Mouse (Mus musculus): ENCODE data around the gene Hsdl1. TPM values are rescaled to one million over a fixed set of nuclear protein-coding genes. Genes with fewer than 3 reads are reported as not detected.
A peak's percentile ranks its signal among the peaks of the same experiment; 100 is the strongest.

Gene Hsdl1
- polyA plus RNA-seq, 1 experiment from 2014 or later: 31.7 TPM

DNA sequence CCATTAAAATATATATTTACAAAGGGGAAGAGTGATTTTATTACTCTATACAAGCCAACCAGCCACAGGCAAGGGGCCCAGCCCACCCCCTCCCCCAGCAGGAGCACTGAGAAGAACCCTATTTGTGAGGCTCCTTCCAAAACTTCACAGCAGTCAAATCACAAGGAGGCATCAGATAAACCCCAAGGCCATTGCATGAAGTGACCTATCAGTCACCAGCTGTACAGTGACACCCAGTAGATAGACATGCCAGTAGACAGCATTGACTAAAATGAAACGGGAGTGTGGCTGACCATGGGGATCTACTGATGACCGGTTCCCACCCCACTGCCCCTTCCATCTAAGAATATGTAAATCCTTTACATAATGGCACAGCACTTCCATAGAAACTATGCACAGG is 22.0 kb downstream of the Hsdl1 start:
- no peak overlapping the region for H3K9ac ChIP-seq
- 79% methylated on average over 2 of the region's 2 CpGs for WGBS

DNA sequence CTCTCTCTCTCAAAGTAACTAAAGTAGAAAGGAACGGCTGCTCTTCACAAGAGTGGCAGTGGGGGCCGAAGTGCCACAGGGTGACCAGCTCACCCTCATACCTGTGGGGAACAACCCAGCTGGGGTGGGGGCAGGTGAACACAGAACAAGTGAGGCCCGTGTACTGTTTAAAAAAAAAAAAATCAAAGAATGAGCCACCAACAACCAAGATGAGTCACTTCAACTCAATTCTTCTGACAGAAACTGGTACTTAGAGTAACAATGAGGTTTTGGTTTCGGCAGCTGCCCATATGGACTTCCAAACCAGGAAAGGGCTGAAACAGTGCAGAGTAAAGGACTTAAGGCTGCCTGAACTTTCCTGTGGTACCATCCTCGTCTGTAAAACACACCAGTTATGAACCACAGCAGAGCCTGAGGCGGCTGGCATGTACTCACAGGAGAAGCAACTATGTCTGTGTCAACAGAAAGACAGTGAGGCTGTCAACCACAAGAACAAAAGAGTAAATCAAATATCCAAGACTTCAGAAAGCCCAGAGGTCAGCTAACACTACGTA is 26.3 kb downstream of the Hsdl1 start:
- peaks cover 38% of the 10 kb centered on the region for H3K36me3 ChIP-seq
- no peak for ATAC-seq (ENCODE audit: insufficient number of reproducible peaks, low FRiP score, low TSS enrichment, low read depth)
- no peak overlapping the region for H3K4me2 ChIP-seq
- 68% methylated on average over 7 of the region's 7 CpGs for WGBS
- H3K4me1 ChIP-seq: peaks cover 23% of the 10 kb centered on the region; the same call in 1 of the 2 replicates
- H3K4me3 ChIP-seq: no peak overlapping the region
- no peaks in the 10 kb centered on the region for H3K27me3 ChIP-seq
- H3K9me3 ChIP-seq: no peaks in the 10 kb centered on the region
- H3K9ac ChIP-seq: no peak overlapping the region
- no peak overlapping the region for H3K27ac ChIP-seq

More for the DNA sequence above, 22.0 kb downstream of the Hsdl1 start:
- Histone ChIP-seq H3K4me1 (peaks cover 52% of the 10 kb centered on the region), H3K4me2 (no peak overlapping the region), H3K27me3 (no peaks in the 10 kb centered on the region), H3K9me3 (no peaks in the 10 kb centered on the region), H3K36me3 (no peaks in the 10 kb centered on the region), H3K4me3 (no peak overlapping the region), H3K27ac (0 out of 2 replicates have a peak overlapping the region, but pooled peaks have one; percentile 38)
- ATAC-seq (ENCODE audit: insufficient number of reproducible peaks, low FRiP score, low TSS enrichment, low read depth): no peak

DNA sequence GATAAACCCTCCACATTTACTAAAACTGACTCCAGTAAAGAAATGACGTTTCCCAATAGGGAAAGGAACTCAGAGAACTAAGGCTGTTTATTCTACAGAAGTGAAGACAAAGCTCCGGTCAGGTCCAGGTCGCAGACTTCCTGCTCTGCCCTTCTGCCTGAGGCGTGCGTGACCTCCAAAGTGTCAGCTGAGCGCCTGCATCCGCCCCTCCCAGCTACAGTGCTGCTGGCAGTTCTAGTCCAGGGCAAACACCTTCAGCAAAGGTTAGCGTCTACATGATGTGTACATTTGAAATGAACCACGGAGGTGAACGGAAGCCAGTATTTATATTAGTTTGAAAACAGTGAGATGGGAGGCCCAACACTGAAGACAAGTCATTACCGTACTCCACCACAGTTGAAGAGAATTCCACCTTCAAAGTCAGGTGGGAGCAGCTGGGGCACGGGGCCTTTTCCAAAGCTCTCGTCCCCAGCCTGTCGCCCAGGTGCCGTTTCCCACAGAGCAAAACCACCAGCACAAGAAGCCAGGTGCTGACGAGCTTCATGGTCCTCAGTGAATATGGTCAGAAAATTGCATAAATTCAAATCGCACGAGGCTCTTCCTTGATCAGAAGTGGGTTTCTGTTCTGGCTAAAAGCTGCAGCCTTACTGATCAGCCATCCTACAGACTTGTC is 27.8 kb downstream of the Hsdl1 start:
- Histone ChIP-seq H3K36me3 (peaks cover 52% of the 10 kb centered on the region), H3K4me2 (no peak overlapping the region), H3K27ac (no peak overlapping the region), H3K9ac (no peak overlapping the region), H3K4me3 (no peak overlapping the region), H3K4me1 (peaks cover 12% of the 10 kb centered on the region; the same call in 1 of the 2 replicates), H3K27me3 (no peaks in the 10 kb centered on the region), H3K9me3 (no peaks in the 10 kb centered on the region)
- ATAC-seq (ENCODE audit: insufficient number of reproducible peaks, low FRiP score, low TSS enrichment, low read depth): no peak
- WGBS: 85% methylated on average over 18 of the region's 18 CpGs

DNA sequence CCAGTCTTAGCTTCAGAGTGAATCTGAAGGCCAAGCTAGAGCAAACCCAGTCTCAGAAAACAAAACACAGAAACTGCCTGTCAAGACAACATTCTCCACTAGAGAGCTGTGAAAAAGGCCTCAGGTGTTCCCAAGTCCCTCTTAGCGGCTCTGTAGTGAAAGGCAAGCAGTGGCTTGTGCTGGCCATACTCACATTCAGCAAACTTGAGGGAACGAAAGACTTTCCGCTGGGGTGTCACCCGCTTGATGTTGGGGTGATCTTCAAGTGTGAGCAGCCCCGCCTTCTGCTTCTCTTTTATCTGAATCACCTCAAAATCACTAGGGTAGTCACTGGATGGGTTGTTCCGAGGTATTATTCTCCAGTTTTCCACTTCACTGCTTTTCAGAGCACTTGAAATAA is 29.2 kb downstream of the Hsdl1 start:
- WGBS: 76% methylated on average over 6 of the region's 6 CpGs
- ATAC-seq (ENCODE audit: insufficient number of reproducible peaks, low FRiP score, low TSS enrichment, low read depth): no peak
- Histone ChIP-seq H3K9me3 (no peaks in the 10 kb centered on the region), H3K4me3 (no peak overlapping the region), H3K36me3 (peaks cover 65% of the 10 kb centered on the region), H3K27me3 (no peaks in the 10 kb centered on the region), H3K4me2 (no peak overlapping the region), H3K27ac (no peak overlapping the region), H3K4me1 (peaks cover 4% of the 10 kb centered on the region; the same call in 1 of the 2 replicates), H3K9ac (no peak overlapping the region)

DNA sequence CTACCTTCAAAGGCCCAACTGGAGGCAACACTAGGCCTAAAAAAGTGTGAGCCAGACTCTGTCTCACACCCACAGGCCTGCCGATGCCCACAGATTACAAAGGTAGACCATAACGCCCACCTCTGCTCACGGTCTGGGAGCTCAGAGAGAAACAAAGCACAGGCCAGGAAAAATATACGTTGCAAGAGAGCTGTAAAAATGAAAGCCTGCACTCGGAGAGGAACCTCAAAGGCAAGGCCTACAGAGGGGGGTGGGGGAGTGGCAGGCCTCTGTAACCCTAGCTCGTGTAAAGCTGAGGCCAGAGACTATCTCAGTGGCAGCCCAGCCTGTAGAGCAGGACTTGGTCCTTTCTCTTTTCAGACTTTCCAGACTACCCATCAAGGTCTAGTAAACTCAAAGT is 29.8 kb downstream of the Hsdl1 start:
- no peak for ATAC-seq (ENCODE audit: insufficient number of reproducible peaks, low FRiP score, low TSS enrichment, low read depth)
- Histone ChIP-seq H3K27ac (no peak overlapping the region), H3K4me3 (no peak overlapping the region), H3K27me3 (no peaks in the 10 kb centered on the region), H3K36me3 (peaks cover 71% of the 10 kb centered on the region), H3K4me1 (peaks cover 4% of the 10 kb centered on the region; the same call in 1 of the 2 replicates), H3K4me2 (no peak overlapping the region), H3K9ac (no peak overlapping the region), H3K9me3 (no peaks in the 10 kb centered on the region)
- WGBS: 56% methylated on average over 6 of the region's 6 CpGs

DNA sequence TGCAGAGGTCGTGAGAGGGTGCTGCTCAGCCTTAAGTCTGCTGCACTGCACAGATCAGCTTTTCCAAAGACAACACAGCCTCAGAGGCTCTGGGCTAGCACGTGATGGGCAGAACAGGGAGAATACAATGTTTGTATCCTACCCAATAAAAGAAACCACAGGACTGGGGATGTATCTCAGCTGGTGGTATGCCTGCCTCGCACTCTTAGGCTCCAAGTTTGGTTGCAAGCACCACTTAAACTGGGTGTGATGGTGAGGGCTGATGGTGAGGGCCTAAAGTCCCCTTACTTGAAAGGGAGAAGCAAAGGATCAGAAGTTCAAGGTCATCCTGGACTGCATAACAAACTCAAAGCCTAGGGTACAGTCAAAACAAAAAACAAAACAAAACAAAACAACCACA is 30.4 kb downstream of the Hsdl1 start:
- no peak for ATAC-seq (ENCODE audit: insufficient number of reproducible peaks, low FRiP score, low TSS enrichment, low read depth)
- Histone ChIP-seq H3K4me3 (no peak overlapping the region), H3K4me2 (no peak overlapping the region), H3K27me3 (no peaks in the 10 kb centered on the region), H3K9me3 (no peaks in the 10 kb centered on the region), H3K9ac (no peak overlapping the region), H3K36me3 (peaks cover 77% of the 10 kb centered on the region), H3K4me1 (peaks cover 4% of the 10 kb centered on the region; the same call in 1 of the 2 replicates), H3K27ac (no peak overlapping the region)
- WGBS: 81% methylated on average over 3 of the region's 3 CpGs

DNA sequence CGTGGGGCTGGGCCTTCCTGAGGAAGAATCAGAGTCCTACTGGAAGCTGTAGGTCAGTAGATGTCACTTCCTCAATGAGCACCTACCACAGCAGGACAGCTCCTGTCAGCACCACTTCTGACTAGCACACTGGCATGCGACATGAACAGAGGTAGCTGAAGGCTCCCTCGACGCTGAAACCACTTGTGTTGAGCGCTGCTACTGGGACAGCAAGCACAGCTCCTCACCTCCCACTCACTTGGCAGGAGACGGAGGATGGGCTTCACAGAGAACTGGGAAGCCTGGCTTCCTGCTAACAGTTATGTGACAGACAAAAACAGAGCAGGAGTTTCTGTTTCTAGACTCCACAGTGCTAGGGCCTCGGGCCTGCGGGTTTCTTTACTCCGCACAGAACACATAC is 43.0 kb downstream of the Hsdl1 start:
- Histone ChIP-seq H3K27ac (no peak overlapping the region), H3K27me3 (no peaks in the 10 kb centered on the region), H3K9ac (no peak overlapping the region), H3K9me3 (no peaks in the 10 kb centered on the region), H3K4me1 (no peaks in the 10 kb centered on the region), H3K4me2 (no peak overlapping the region), H3K4me3 (no peak overlapping the region), H3K36me3 (peaks cover 99% of the 10 kb centered on the region)
- ATAC-seq (ENCODE audit: insufficient number of reproducible peaks, low FRiP score, low TSS enrichment, low read depth): no peak
- 89% methylated on average over 9 of the region's 9 CpGs for WGBS

DNA sequence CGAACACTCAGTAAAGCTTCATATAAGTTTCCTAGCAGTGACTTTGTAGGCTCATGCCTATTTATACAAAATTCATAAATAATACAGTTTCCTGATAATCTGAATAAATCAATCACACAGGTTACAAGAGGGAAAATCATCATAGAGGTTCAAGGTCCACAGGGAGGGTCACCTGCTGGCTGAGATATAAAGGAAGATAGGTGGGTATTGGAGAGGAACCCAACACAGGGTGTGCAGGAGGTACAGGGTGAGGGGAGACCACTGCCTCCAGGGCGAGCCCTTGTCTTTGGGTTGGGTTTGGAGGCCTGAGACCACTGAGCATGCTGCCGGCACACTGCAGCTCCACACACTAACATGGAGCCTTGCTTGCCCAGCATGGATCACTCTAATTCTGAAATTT is 43.6 kb downstream of the Hsdl1 start:
- Histone ChIP-seq H3K4me2 (no peak overlapping the region), H3K9ac (no peak overlapping the region), H3K27ac (no peak overlapping the region), H3K4me1 (no peaks in the 10 kb centered on the region), H3K27me3 (no peaks in the 10 kb centered on the region), H3K36me3 (peaks cover 99% of the 10 kb centered on the region), H3K4me3 (no peak overlapping the region), H3K9me3 (no peaks in the 10 kb centered on the region)
- ATAC-seq (ENCODE audit: insufficient number of reproducible peaks, low FRiP score, low TSS enrichment, low read depth): no peak
- 92% methylated on average over 3 of the region's 3 CpGs for WGBS

DNA sequence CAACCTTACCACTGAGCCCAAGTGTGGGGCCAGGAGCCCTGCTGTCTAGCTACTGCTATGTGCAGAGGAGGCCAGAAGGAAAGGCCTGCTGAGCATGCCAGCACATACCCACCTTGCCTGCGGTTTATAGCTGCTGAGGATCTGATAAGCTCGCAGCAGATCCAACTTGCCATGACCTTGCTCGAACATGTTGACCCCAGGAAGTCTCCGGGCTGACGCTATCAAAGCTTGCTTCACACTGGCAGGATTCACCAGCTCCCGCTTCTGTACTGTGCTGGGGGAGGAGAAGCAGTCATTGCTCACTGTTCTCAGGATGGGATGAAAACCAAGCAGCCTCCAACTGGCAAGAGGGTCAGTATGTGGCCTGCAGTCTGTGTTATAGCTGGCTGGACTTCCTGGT is 44.0 kb downstream of the Hsdl1 start:
- H3K9me3 ChIP-seq: no peaks in the 10 kb centered on the region
- H3K4me3 ChIP-seq: no peak overlapping the region
- WGBS: 86% methylated on average over 6 of the region's 6 CpGs
- H3K4me1 ChIP-seq: no peaks in the 10 kb centered on the region
- H3K4me2 ChIP-seq: no peak overlapping the region
- no peak overlapping the region for H3K9ac ChIP-seq
- H3K27me3 ChIP-seq: no peaks in the 10 kb centered on the region
- no peak overlapping the region for H3K27ac ChIP-seq
- no peak for ATAC-seq (ENCODE audit: insufficient number of reproducible peaks, low FRiP score, low TSS enrichment, low read depth)
- H3K36me3 ChIP-seq: peaks cover 95% of the 10 kb centered on the region

DNA sequence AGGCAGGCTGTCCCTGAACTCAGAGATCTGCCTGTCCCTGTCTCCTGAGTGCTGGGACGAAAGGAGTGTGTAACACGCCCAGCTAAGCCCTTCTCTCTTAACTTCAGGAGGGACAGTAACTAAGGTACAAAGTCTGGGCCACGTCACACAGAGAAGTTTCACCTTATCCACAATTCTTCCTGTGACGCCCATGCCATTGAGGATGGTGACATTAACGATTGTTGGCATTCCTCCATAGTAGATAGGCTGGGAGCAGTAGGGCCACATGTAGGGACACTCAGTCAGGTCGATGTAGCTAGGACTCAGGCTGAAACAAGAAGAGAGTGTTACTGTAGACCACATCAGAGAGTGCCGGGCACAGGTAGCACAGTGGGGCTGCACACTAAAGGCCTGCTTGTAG is 46.2 kb downstream of the Hsdl1 start:
- no peak for ATAC-seq (ENCODE audit: insufficient number of reproducible peaks, low FRiP score, low TSS enrichment, low read depth)
- WGBS: 89% methylated on average over 7 of the region's 7 CpGs
- Histone ChIP-seq H3K27ac (no peak overlapping the region), H3K27me3 (no peaks in the 10 kb centered on the region), H3K9me3 (no peaks in the 10 kb centered on the region), H3K4me2 (no peak overlapping the region), H3K4me1 (no peaks in the 10 kb centered on the region), H3K4me3 (no peak overlapping the region), H3K36me3 (peaks cover 93% of the 10 kb centered on the region), H3K9ac (no peak overlapping the region)

DNA sequence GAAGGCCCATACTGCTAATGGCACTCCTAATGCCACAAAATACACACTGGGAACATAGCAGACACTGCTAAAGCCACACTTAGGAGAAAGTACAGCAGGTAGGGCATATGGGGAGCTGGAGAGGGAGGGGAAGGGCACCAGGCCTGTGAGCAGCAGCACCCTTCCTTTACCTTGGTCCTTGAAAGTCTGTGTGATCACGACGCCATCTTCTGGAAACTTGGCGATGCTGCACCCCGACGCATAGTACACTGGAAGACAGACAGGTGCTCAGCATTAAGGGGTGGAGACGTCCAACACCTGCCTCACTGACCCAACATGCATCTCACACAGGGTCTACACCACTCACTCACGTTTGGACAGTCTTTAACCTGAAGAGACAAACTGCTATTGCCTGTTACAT is 54.9 kb downstream of the Hsdl1 start:
- H3K9me3 ChIP-seq: no peaks in the 10 kb centered on the region
- no peak overlapping the region for H3K4me2 ChIP-seq
- H3K36me3 ChIP-seq: peaks cover 95% of the 10 kb centered on the region
- no peaks in the 10 kb centered on the region for H3K27me3 ChIP-seq
- WGBS: 74% methylated on average over 7 of the region's 7 CpGs
- H3K27ac ChIP-seq: no peak overlapping the region
- ATAC-seq (ENCODE audit: insufficient number of reproducible peaks, low FRiP score, low TSS enrichment, low read depth): no peak
- no peak overlapping the region for H3K4me3 ChIP-seq
- no peak overlapping the region for H3K9ac ChIP-seq
- no peaks in the 10 kb centered on the region for H3K4me1 ChIP-seq

DNA sequence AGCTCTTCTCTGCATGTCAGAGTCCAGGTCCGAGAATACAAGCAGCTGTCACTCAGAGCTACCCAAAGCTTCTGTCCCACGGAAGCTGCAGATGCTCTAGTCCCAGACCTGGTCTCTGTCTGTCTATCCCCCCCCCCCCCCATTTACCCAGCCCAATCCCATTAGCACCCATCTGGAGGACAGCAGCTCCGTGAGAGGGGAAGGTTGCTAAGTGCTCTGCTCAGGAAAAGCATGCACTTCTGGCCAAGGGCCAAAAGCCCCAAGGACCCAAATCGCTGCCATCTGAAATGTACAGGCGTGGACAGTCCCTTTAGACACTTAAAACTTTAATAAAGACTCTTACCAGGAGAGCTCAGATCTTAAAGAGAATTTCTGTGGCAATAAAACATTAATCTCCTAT is 58.3 kb downstream of the Hsdl1 start:
- Histone ChIP-seq H3K27ac (no peak overlapping the region), H3K4me2 (no peak overlapping the region), H3K4me1 (no peaks in the 10 kb centered on the region), H3K36me3 (peaks cover 99% of the 10 kb centered on the region), H3K9ac (no peak overlapping the region), H3K4me3 (no peak overlapping the region), H3K27me3 (no peaks in the 10 kb centered on the region), H3K9me3 (no peaks in the 10 kb centered on the region)
- ATAC-seq (ENCODE audit: insufficient number of reproducible peaks, low FRiP score, low TSS enrichment, low read depth): no peak
- 43% methylated on average over 5 of the region's 5 CpGs for WGBS

Measured in limb, embryonic 15.5 days (tissue).